Mouse (Mus musculus) liver, embryonic 14.5 days (tissue): ENCODE measurements around the gene Prop1.

ENCODE experiments used
- CTCF ChIP-seq: IDR thresholded peaks from 2 replicates; pipeline ENCODE4 v1.5.1; 2016; ENCODE audit warnings: antibody characterized with exemption, low read depth, control low read depth
- EP300 ChIP-seq: IDR thresholded peaks from 2 replicates; pipeline ENCODE4 v1.6.1; 2016; ENCODE audit warnings: antibody characterized with exemption, low read depth

DNA sequence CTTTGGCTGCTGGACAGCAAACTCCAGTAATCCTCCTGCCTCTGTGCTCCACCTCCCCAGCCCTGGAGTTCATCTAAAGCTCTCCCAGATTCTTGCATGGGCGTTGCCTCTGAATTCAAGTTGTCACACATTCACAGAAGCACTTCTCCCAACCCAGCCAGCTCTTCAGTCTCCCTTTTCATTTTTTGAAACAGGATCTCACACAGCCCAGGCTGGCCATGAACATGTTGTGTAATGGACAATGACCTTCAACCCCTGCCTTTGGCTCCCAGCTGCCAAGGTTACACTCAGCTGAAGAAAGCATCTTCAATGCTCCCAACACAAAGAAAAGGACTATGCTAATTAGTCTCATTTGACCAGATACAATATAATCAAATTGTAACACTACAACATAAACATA lies 40.3 kb downstream of the Prop1 start:
- TF ChIP-seq CTCF (no peak), EP300 (no peak)
